Mouse (Mus musculus) kidney, postnatal 10 days (tissue): ENCODE results near the gene G6pc.
"Not testable (repeated sequence)": the region's sequence is repeated elsewhere in the genome, so short reads cannot be mapped to it uniquely, and the experiment has no call there.

Source experiments
- DNase-seq: peaks from one replicate; pipeline ENCODE4 v3.0.0; 2021; ENCODE audit warnings: mixed read lengths

The G6pc gene

GRCm38 (mm10) chr11:101367326-101367935 lies at the start of gene G6pc:
G6pc (plus strand) TSS chr11:101367561.
- peak; percentile 68 for DNase-seq

- peak; percentile 90 for DNase-seq
Measured at GRCm38 (mm10) chr11:101323609-101324008, 43.8 kb upstream of the G6pc start.

GRCm38 (mm10) chr11:101324763-101325162 lies 42.6 kb upstream of the G6pc start, which contains the start of gene Aoc2:
Aoc2 (plus strand) TSS chr11:101325063.
- no peak for DNase-seq

GRCm38 (mm10) chr11:101325201-101325600 lies 42.2 kb upstream of the G6pc start:
- DNase-seq = not testable (repeated sequence)

- no peak for DNase-seq
Measured at GRCm38 (mm10) chr11:101326147-101326546, 41.2 kb upstream of the G6pc start.

GRCm38 (mm10) chr11:101327311-101327710 lies 40.0 kb upstream of the G6pc start:
- DNase-seq = no peak

GRCm38 (mm10) chr11:101328941-101329635 lies 38.3 kb upstream of the G6pc start:
- peak; percentile 56 for DNase-seq

- peak; percentile 54 for DNase-seq
Measured at GRCm38 (mm10) chr11:101330371-101330924, 36.9 kb upstream of the G6pc start, which contains the start of gene Aoc3. Aoc3 (plus strand) TSS chr11:101330605.

- not testable (repeated sequence) for DNase-seq
Measured at GRCm38 (mm10) chr11:101330961-101331360, 36.4 kb upstream of the G6pc start.

- DNase-seq = no peak
Measured at GRCm38 (mm10) chr11:101332537-101332936, 34.8 kb upstream of the G6pc start.

GRCm38 (mm10) chr11:101334023-101334422 lies 33.3 kb upstream of the G6pc start:
- DNase-seq = no peak

GRCm38 (mm10) chr11:101334516-101334915 lies 32.8 kb upstream of the G6pc start:
- DNase-seq = no peak

GRCm38 (mm10) chr11:101335685-101336084 lies 31.7 kb upstream of the G6pc start:
- peak; percentile 54 for DNase-seq

- DNase-seq = no peak
Measured at GRCm38 (mm10) chr11:101338123-101338760, 29.1 kb upstream of the G6pc start.

- DNase-seq = no peak
Measured at GRCm38 (mm10) chr11:101347083-101347775, 20.1 kb upstream of the G6pc start.

- no peak for DNase-seq
Measured at GRCm38 (mm10) chr11:101348774-101349173, 18.6 kb upstream of the G6pc start.

GRCm38 (mm10) chr11:101349216-101349615 lies 18.1 kb upstream of the G6pc start:
- DNase-seq = no peak

- DNase-seq = no peak
Measured at GRCm38 (mm10) chr11:101351100-101351720, 16.2 kb upstream of the G6pc start.

- no peak for DNase-seq
Measured at GRCm38 (mm10) chr11:101351721-101352111, 15.6 kb upstream of the G6pc start.

- no peak for DNase-seq
Measured at GRCm38 (mm10) chr11:101353436-101353835, 13.9 kb upstream of the G6pc start.

GRCm38 (mm10) chr11:101354438-101355010 lies 12.8 kb upstream of the G6pc start:
- DNase-seq = no peak

GRCm38 (mm10) chr11:101355916-101356315 lies 11.4 kb upstream of the G6pc start:
- DNase-seq = no peak
